22 mouse cellular contexts compared by ENCODE assay signal in genomic region chr3:129544217-129544616, GRCm38 (mm10). TPM values are rescaled to one million over a fixed set of nuclear protein-coding genes. Genes with fewer than 3 reads are reported as not detected.
DNase-seq lines count a peak whose midpoint lies in the region; TF ChIP-seq lines count a peak whose summit lies in the region.
"Had no signal": no experiment of that assay in that cellular context is flagged by ENCODE, and none has a peak within 500 bp of the region (broad histone marks: within the 10 kb centered on the region; RNA-seq: fewer than 3 reads in every experiment).

No protein-coding gene starts in this region.

- H3K4me1 ChIP-seq in E14TG2a.4 (replicated peaks; ENCODE audit: low read depth, low read length) (peaks cover 98% of the 10 kb centered on the region), ES-Bruce4 (ENCODE audit: control insufficient read depth, insufficient read depth, low read length) (peaks cover 3% of the 10 kb centered on the region)

- DNase-seq in R1 (ENCODE audit: low read depth, low spot score): peak; percentile 54
- no peak for DNase-seq in kidney, postnatal 14 days
- no peak for DNase-seq in frontal cortex, adult 2 months (ENCODE audit: extremely low spot score in 1 of 2, low spot score in 1 of 2)
- DNase-seq: adrenal gland, adult 2 months; adrenal gland, postnatal 10 days; adrenal gland, postnatal 25 days; cerebellum, adult 11 months; cerebellum, adult 18-20 months; cerebellum, adult 8-10 months; cerebellum, adult 9-11 months; cerebellum, postnatal 14 days; cerebellum, postnatal 36 days; embryo, embryonic 11 days had no signal

- H3K9me3 ChIP-seq in E14TG2a.4 (ENCODE audit: low read length): no peaks in the 10 kb centered on the region
- H3K9me3 ChIP-seq in ES-Bruce4 (replicated peaks; ENCODE audit: control insufficient read depth, insufficient read depth, low read length, poor library complexity, severe bottlenecking): no peaks in the 10 kb centered on the region
- H3K9me3 ChIP-seq: embryonic facial prominence, embryonic 13.5 days; embryonic facial prominence, embryonic 15.5 days; G1E had no signal

- no peak overlapping the region for H3K9ac ChIP-seq in ES-Bruce4 (ENCODE audit: low read depth, poor library complexity, severe bottlenecking)
- H3K9ac ChIP-seq: embryonic facial prominence, embryonic 13.5 days; embryonic facial prominence, embryonic 15.5 days; forebrain, embryonic 12.5 days had no signal

- H3K27me3 ChIP-seq in E14TG2a.4 (ENCODE audit: insufficient read depth, low read length) (no peaks in the 10 kb centered on the region), ES-Bruce4 (ENCODE audit: control insufficient read depth, insufficient read depth, low read length, poor library complexity, severe bottlenecking) (no peaks in the 10 kb centered on the region)
- H3K27me3 ChIP-seq: embryonic facial prominence, embryonic 13.5 days; embryonic facial prominence, embryonic 15.5 days; forebrain, embryonic 12.5 days; Patski had no signal

- no peak for TF ChIP-seq CTCF in E14TG2a.4 (conservative IDR thresholded peaks at IDR 0.05; ENCODE audit: low read length)
- TF ChIP-seq CTCF in ES-Bruce4 (IDR thresholded peaks at IDR 0.05; ENCODE audit: low read depth, low read length): no peak

- TF ChIP-seq POLR2A in ES-Bruce4 (IDR thresholded peaks at IDR 0.05; ENCODE audit: insufficient read depth, low read length): no peak

- H3K36me3 ChIP-seq in E14TG2a.4 (ENCODE audit: insufficient read depth, low read length) (peaks cover 71% of the 10 kb centered on the region), ES-Bruce4 (ENCODE audit: control insufficient read depth, insufficient read depth, low read length, poor library complexity, severe bottlenecking) (peaks cover 17% of the 10 kb centered on the region)

- peak overlapping the region; percentile 29 for H3K4me3 ChIP-seq in E14TG2a.4 (replicated peaks; ENCODE audit: low read length)
- H3K4me3 ChIP-seq in ES-Bruce4 (ENCODE audit: low read depth, low read length): no peak overlapping the region
- H3K4me3 ChIP-seq: embryonic facial prominence, embryonic 13.5 days; embryonic facial prominence, embryonic 15.5 days; erythroblast, embryonic 14.5 days; forebrain, embryonic 10.5 days; forebrain, embryonic 12.5 days had no signal

- peak overlapping the region; percentile 94 for H3K27ac ChIP-seq in ES-Bruce4 (ENCODE audit: insufficient read depth, low read length)
- H3K27ac ChIP-seq: embryonic facial prominence, embryonic 13.5 days; embryonic facial prominence, embryonic 15.5 days; forebrain, embryonic 10.5 days; forebrain, embryonic 12.5 days had no signal

- peak; percentile 91 for TF ChIP-seq EP300 in ES-Bruce4 (IDR thresholded peaks at IDR 0.05; ENCODE audit: insufficient read depth, low read depth, low read length)

RNA-seq across cellular contexts. Expression of gene Elovl6, which starts 12.1 kb away (rescaled TPM):
- 124 TPM in 2 replicates for polyA plus RNA-seq in ES-Bruce4 (2011; ENCODE audit: insufficient read depth, insufficient read length, low read depth, missing spikeins)
- polyA plus RNA-seq in frontal cortex, adult 2 months (2012; rRNA removed): 27.4 and 28.1 TPM in 2 replicates
